Mouse (Mus musculus) CH12.LX (cell line): ENCODE measurements around the gene Crybg2. TPM values are rescaled to one million over a fixed set of nuclear protein-coding genes. Genes with fewer than 3 reads are reported as not detected.

ENCODE experiments used
- DNase-seq: peaks from one replicate; pipeline ENCODE4 v3.0.0-alpha.2; 2013; ENCODE audit errors: extremely low read depth
- H3K27ac ChIP-seq: 2 replicates; pipeline ENCODE4 v1.5.1; 2012; ENCODE audit warnings: low read depth, mild to moderate bottlenecking, control low read depth, moderate library complexity; ENCODE audit not compliant: insufficient read depth
- H3K27me3 ChIP-seq: replicated peaks from 2 replicates; pipeline ENCODE3; 2012; ENCODE audit warnings: inconsistent platforms
- H3K36me3 ChIP-seq, 2 experiments: replicated peaks in 1 of 2; 2 replicates each; pipeline versions ENCODE3 to v1.6.1; 2012; ENCODE audit warnings: inconsistent platforms in 1 of 2, low read length in 1 of 2, mild to moderate bottlenecking in 1 of 2, mixed read lengths in 1 of 2, moderate library complexity in 1 of 2; ENCODE audit not compliant: control insufficient read depth in 1 of 2, insufficient read depth in 1 of 2
- H3K4me1 ChIP-seq, 2 experiments: 2 replicates each; pipeline ENCODE4 v1.6.1; 2012; ENCODE audit warnings: inconsistent platforms in 1 of 2, moderate library complexity in 1 of 2; ENCODE audit not compliant: insufficient read depth in 2 of 2, control insufficient read depth in 1 of 2
- H3K4me2 ChIP-seq: 2 replicates; pipeline ENCODE4 v1.6.1; 2012; ENCODE audit warnings: low read depth, mild to moderate bottlenecking, control low read depth; ENCODE audit not compliant: poor library complexity, insufficient read depth, severe bottlenecking
- H3K4me3 ChIP-seq, 3 experiments: fragments of 150-350 bp in 1 of 3; sonication (generic) in 1 of 3; replicated peaks in 1 of 3; 2 replicates each; pipeline versions ENCODE3 to v1.5.1; 2011 to 2012; ENCODE audit warnings: low read depth in 2 of 3, low read length in 2 of 3, mild to moderate bottlenecking in 2 of 3, moderate library complexity in 2 of 3, control low read depth in 1 of 3, improper control_type of control experiment in 1 of 3, inconsistent platforms in 1 of 3, mixed read lengths in 1 of 3; ENCODE audit not compliant: poor library complexity in 1 of 3
- H3K79me2 ChIP-seq: replicated peaks from 2 replicates; pipeline ENCODE4 v1.6.1; 2012; ENCODE audit warnings: mild to moderate bottlenecking, moderate library complexity; ENCODE audit not compliant: control insufficient read depth, poor library complexity, insufficient read depth, severe bottlenecking; ENCODE audit errors: extremely low read depth
- H3K9ac ChIP-seq: 2 replicates; pipeline ENCODE4 v1.6.1; 2012; ENCODE audit warnings: low read depth, mild to moderate bottlenecking, control low read depth, moderate library complexity; ENCODE audit not compliant: insufficient read depth
- H3K9me3 ChIP-seq: replicated peaks from 2 replicates; pipeline ENCODE3; 2012; ENCODE audit warnings: low read length, inconsistent platforms, mixed read lengths
- BHLHE40 ChIP-seq: IDR thresholded peaks from 2 replicates; pipeline ENCODE4 v1.6.1; 2011; ENCODE audit warnings: mild to moderate bottlenecking, low read depth, low read length, improper control_type of control experiment
- CTCF ChIP-seq, 2 experiments: IDR thresholded peaks in 1 of 2; conservative IDR thresholded peaks in 1 of 2; 2 replicates each; pipeline ENCODE4 v1.5.1; 2011 to 2012; ENCODE audit warnings: low read depth in 2 of 2, low read length in 2 of 2, improper control_type of control experiment in 1 of 2, inconsistent platforms in 1 of 2, mild to moderate bottlenecking in 1 of 2, moderate library complexity in 1 of 2
- ELF1 ChIP-seq: IDR thresholded peaks from 2 replicates; pipeline ENCODE4 v1.6.1; 2014; ENCODE audit warnings: low read depth, mild to moderate bottlenecking, inconsistent platforms, low read length, improper control_type of control experiment
- GABPA ChIP-seq: IDR thresholded peaks from 2 replicates; pipeline ENCODE4 v1.6.1; 2012; ENCODE audit warnings: low read depth, low read length, improper control_type of control experiment, inconsistent platforms; ENCODE audit not compliant: insufficient replicate concordance
- JUN ChIP-seq: IDR thresholded peaks from 2 replicates; pipeline ENCODE4 v1.6.1; 2011; ENCODE audit warnings: low read depth, mild to moderate bottlenecking, low read length, improper control_type of control experiment, moderate library complexity; ENCODE audit not compliant: insufficient read depth
- JUND ChIP-seq: conservative IDR thresholded peaks from 2 replicates; pipeline ENCODE4 v1.6.1; 2011; ENCODE audit warnings: low read depth, low read length, improper control_type of control experiment
- MAFK ChIP-seq: IDR thresholded peaks from 2 replicates; pipeline ENCODE4 v1.6.1; 2011; ENCODE audit warnings: low read length, improper control_type of control experiment; ENCODE audit not compliant: insufficient replicate concordance
- MAZ ChIP-seq: IDR thresholded peaks from 2 replicates; pipeline ENCODE4 v1.6.1; 2012; ENCODE audit warnings: low read depth, mild to moderate bottlenecking, inconsistent platforms, low read length, improper control_type of control experiment, moderate library complexity
- MEF2A ChIP-seq: IDR thresholded peaks from 2 replicates; pipeline ENCODE4 v1.6.1; 2014; ENCODE audit warnings: low read depth, mild to moderate bottlenecking, inconsistent platforms, low read length, improper control_type of control experiment, borderline replicate concordance
- MXI1 ChIP-seq: IDR thresholded peaks from 2 replicates; pipeline ENCODE4 v1.6.1; 2011; ENCODE audit warnings: mild to moderate bottlenecking, low read depth, low read length, improper control_type of control experiment
- MYC ChIP-seq: IDR thresholded peaks from 2 replicates; pipeline ENCODE4 v1.6.1; 2011; ENCODE audit warnings: low read depth, mild to moderate bottlenecking, improper control_type of control experiment, low read length
- NELFE ChIP-seq: IDR thresholded peaks from 2 replicates; pipeline ENCODE4 v1.6.1; 2011; ENCODE audit warnings: low read depth, low read length, improper control_type of control experiment
- NRF1 ChIP-seq: IDR thresholded peaks from 2 replicates; pipeline ENCODE4 v1.6.1; 2014; ENCODE audit warnings: low read depth, mild to moderate bottlenecking, inconsistent platforms, low read length, improper control_type of control experiment, moderate library complexity
- RAD21 ChIP-seq: IDR thresholded peaks from 2 replicates; pipeline ENCODE4 v1.6.1; 2011; ENCODE audit warnings: low read depth, mild to moderate bottlenecking, low read length, improper control_type of control experiment, moderate library complexity
- SIN3A ChIP-seq: IDR thresholded peaks from 2 replicates; pipeline ENCODE4 v1.6.1; 2012; ENCODE audit warnings: low read length, improper control_type of control experiment, inconsistent platforms
- SMC3 ChIP-seq: IDR thresholded peaks from 2 replicates; pipeline ENCODE4 v1.6.1; 2011; ENCODE audit warnings: low read depth, low read length, improper control_type of control experiment
- TBP ChIP-seq: conservative IDR thresholded peaks from 2 replicates; pipeline ENCODE4 v1.6.1; 2011; ENCODE audit warnings: low read depth, low read length, improper control_type of control experiment
- UBTF ChIP-seq: IDR thresholded peaks from 2 replicates; pipeline ENCODE4 v1.6.1; 2012; ENCODE audit warnings: low read depth, mild to moderate bottlenecking, inconsistent platforms, low read length, improper control_type of control experiment, moderate library complexity
- USF2 ChIP-seq: conservative IDR thresholded peaks from 2 replicates; pipeline ENCODE4 v1.6.1; 2011; ENCODE audit warnings: low read depth, low read length, improper control_type of control experiment
- ZC3H11A ChIP-seq: IDR thresholded peaks from 2 replicates; pipeline ENCODE4 v1.6.1; 2012; ENCODE audit warnings: low read depth, mild to moderate bottlenecking, inconsistent platforms, low read length, improper control_type of control experiment
- ZMIZ1 ChIP-seq: IDR thresholded peaks from 2 replicates; pipeline ENCODE4 v1.6.1; 2012; ENCODE audit warnings: low read depth, mild to moderate bottlenecking, inconsistent platforms, low read length, improper control_type of control experiment
- ZNF384 ChIP-seq: IDR thresholded peaks from 2 replicates; pipeline ENCODE4 v1.6.1; 2012; ENCODE audit warnings: low read depth, low read length, improper control_type of control experiment, inconsistent platforms
- dilution Hi-C: fragments of 300-500 bp; cut with MboI; formaldehyde crosslinking; loops from 2 replicates; pipeline ENCODE4 v1.14.3; 2020; ENCODE audit warnings: low sequenced_read_pairs; ENCODE audit not compliant: extremely low pct_unique_long_range_greater_than_20kb, extremely low pct_ligation_motif_present
- in situ Hi-C: fragments of 300-500 bp; cut with MboI; formaldehyde crosslinking; loops from 3 replicates; pipeline ENCODE4 v1.14.3; 2019; ENCODE audit warnings: low sequenced_read_pairs, low pct_ligation_motif_present, low pct_unique_long_range_greater_than_20kb, mixed read lengths
- polyA plus RNA-seq: library from polyadenylated mRNA; unstranded; fragments of >175 nt; gene quantifications from 2 replicates; pipeline ENCODE4 v1.2.1, GENCODE M21; 2012; ENCODE audit warnings: low read depth; ENCODE audit not compliant: insufficient read length
- total RNA-seq, 2 experiments: library from RNA; depleted of rRNA; stranded (reverse); fragments of 300-350 nt in 1 of 2; fragments of >200 nt in 1 of 2; gene quantifications; 2 replicates each; pipeline ENCODE4 v1.2.3; 2012 to 2014

Crybg2 gene
- total and polyA plus RNA-seq, 3 experiments: 3.6 to 15.6 (median 9.2) TPM

GRCm38 (mm10) chr4:134067833-134068544, 7.4 kb downstream of the Crybg2 start:
- no peaks in the 10 kb centered on the region for H3K9me3 ChIP-seq
- H3K4me1 ChIP-seq: peaks cover 3 to 12% of the 10 kb centered on the region in 2 experiments
- no peaks in the 10 kb centered on the region for H3K79me2 ChIP-seq
- H3K36me3 ChIP-seq: no peaks in the 10 kb centered on the region
- no peak overlapping the region for H3K4me3 ChIP-seq
- no peak for TF ChIP-seq MAFK
- TF ChIP-seq ZC3H11A: no peak
- no peak for TF ChIP-seq ZMIZ1
- no peak for TF ChIP-seq JUND
- no peak overlapping the region for H3K27ac ChIP-seq
- dilution Hi-C loops: no loop called here
- H3K4me2 ChIP-seq: no peak overlapping the region
- DNase-seq: no peak
- H3K9ac ChIP-seq: no peak overlapping the region
- peaks cover 2% of the 10 kb centered on the region for H3K27me3 ChIP-seq
- in situ Hi-C loops: no loop called here

GRCm38 (mm10) chr4:134068793-134069580, 8.4 kb downstream of the Crybg2 start:
- Histone ChIP-seq H3K36me3 (no peaks in the 10 kb centered on the region), H3K9me3 (no peaks in the 10 kb centered on the region), H3K79me2 (no peaks in the 10 kb centered on the region), H3K27me3 (peaks cover 2% of the 10 kb centered on the region), H3K27ac (no peak overlapping the region), H3K4me3 (no peak overlapping the region), H3K4me1 (peaks cover 3 to 9% of the 10 kb centered on the region in 2 experiments), H3K9ac (no peak overlapping the region), H3K4me2 (no peak overlapping the region)
- in situ Hi-C loops (no loop called here), dilution Hi-C loops (no loop called here)
- DNase-seq: no peak
- peak; percentile 71 for TF ChIP-seq BHLHE40
- TF ChIP-seq ZNF384: no peak

GRCm38 (mm10) chr4:134078694-134079093, 18.1 kb downstream of the Crybg2 start:
- Histone ChIP-seq H3K79me2 (no peaks in the 10 kb centered on the region), H3K27ac (no peak overlapping the region), H3K9ac (no peak overlapping the region), H3K9me3 (no peaks in the 10 kb centered on the region), H3K4me3 (no peak overlapping the region), H3K4me1 (peaks cover 4 to 24% of the 10 kb centered on the region in 2 experiments), H3K36me3 (peaks cover 0 to 1% of the 10 kb centered on the region in 2 experiments), H3K4me2 (no peak overlapping the region), H3K27me3 (peaks cover 2% of the 10 kb centered on the region)
- dilution Hi-C loops (no loop called here), in situ Hi-C loops (loop anchor here (5.0 to 25.0 kb wide), 3 partner anchors 41 to 491 kb away; partner anchors contain the start of genes Gpn2 and Lin28a)
- DNase-seq: peak; percentile 88
- TF ChIP-seq SIN3A: no peak
- TF ChIP-seq NRF1: no peak
- TF ChIP-seq CTCF (conservative IDR thresholded peaks at IDR 0.05 in 1 of 2, IDR thresholded peaks at IDR 0.05 in 1 of 2; ENCODE audit: low read depth in 2 of 2, low read length in 2 of 2): peak; percentile 50 to 94; a peak in 3 of 4 replicates
- TF ChIP-seq MAZ: no peak
- TF ChIP-seq ZNF384: no peak
- TF ChIP-seq GABPA: no peak
- no peak for TF ChIP-seq ELF1
- TF ChIP-seq RAD21: peak; percentile 88
- no peak for TF ChIP-seq JUN
- TF ChIP-seq UBTF: no peak
- TF ChIP-seq ZC3H11A: peak; percentile 43
- TF ChIP-seq JUND: no peak
- TF ChIP-seq MXI1: no peak
- TF ChIP-seq USF2: no peak
- peak; percentile 89 for TF ChIP-seq SMC3
- no peak for TF ChIP-seq TBP
- TF ChIP-seq MEF2A: peak; percentile 43; the same call in 1 of the 2 replicates
- TF ChIP-seq MYC: 0 out of 2 replicates have a peak, but pooled peaks have one; percentile 16
- peak; percentile 29; the same call in 1 of the 2 replicates for TF ChIP-seq NELFE
